Mouse (Mus musculus) layer of hippocampus, adult 2 months (tissue): ENCODE results near the gene Tnni3k. TPM values are rescaled to one million over a fixed set of nuclear protein-coding genes. Genes with fewer than 3 reads are reported as not detected.
"Not testable (repeated sequence)": the region's sequence is repeated elsewhere in the genome, so short reads cannot be mapped to it uniquely, and the experiment has no call there.

Experiments
- DNase-seq, 2 experiments: peaks; one replicate each; pipeline ENCODE4 v3.0.0; 2022; ENCODE audit warnings: low spot score in 2 of 2
- H3K27ac ChIP-seq: fragments of 200-600 bp; 2 replicates; pipeline ENCODE4 v1.8.1; 2022
- H3K4me3 ChIP-seq: fragments of 200-600 bp; 2 replicates; pipeline ENCODE4 v1.8.1; 2022; ENCODE audit warnings: mild to moderate bottlenecking
- CTCF ChIP-seq: fragments of 200-600 bp; conservative IDR thresholded peaks from 2 replicates; pipeline ENCODE4 v1.8.1; 2022; ENCODE audit warnings: antibody characterized with exemption, mild to moderate bottlenecking, moderate library complexity
- total RNA-seq, 2 experiments: library from RNA; stranded (reverse); gene quantifications; 2 replicates each; pipeline ENCODE4 v1.2.3; 2021

Tnni3k gene
- total RNA-seq, 2 experiments from 2014 or later, result 0.17 to 0.31 TPM

DNA sequence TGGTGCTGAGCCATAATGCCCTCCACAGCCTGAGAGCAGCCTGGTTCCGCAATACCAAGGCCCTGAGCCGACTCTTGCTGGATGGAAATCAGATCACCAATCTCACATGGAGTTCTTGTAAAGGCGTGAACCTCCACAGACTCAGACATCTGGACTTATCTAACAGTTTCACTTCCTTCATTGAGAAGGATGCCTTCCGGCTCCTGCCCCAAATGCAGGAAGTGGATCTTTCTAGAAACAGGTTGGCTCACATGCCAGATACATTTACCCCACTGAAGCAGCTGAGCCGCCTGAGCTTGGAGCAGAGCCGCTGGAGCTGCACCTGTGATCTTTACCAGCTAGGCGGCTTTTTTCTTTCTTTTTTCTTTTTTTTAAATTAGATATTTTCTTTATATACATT lies 213.0 kb downstream of the Tnni3k start:
- Histone ChIP-seq H3K4me3 (no peak overlapping the region), H3K27ac (no peak overlapping the region)
- no peak for TF ChIP-seq CTCF
- DNase-seq, result no peak

DNA sequence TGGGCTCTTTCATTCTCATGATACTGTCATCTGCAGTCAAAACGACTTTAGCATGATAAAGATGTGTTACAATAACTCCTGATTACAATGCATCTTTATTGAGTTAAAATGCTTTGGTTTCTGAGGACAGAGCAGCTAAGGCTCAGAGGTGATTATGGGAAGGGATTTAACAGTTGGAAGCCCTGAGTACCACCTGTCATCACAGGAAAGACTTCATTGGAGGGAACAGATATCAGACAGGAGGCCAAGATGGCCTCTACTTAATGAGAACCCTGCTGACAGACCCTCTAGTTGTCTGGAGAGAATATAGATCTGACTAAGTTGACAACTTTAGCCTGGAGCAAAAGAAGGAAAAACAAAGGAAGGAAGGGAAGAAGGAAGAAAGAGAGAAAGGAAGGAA lies 214.1 kb downstream of the Tnni3k start:
- no peak overlapping the region for H3K27ac ChIP-seq
- no peak for DNase-seq

DNA sequence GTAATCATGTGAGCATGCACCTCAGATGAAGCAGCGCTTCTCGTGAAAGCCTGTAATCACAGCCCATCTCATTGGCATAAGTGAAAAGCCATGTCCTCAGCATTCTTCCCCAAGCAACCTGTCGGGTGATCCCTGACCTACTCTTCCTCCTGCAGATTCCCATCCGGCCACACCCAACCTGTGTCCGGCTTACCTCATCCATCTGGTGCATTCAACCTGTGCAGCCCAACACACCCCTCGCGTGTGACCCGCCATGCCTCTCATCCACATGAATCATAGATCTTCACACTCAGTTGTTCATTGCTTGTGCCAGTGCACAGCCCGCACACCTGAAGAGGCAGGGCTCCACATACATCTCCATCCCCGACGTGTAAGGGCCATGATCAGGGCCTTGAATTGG lies 217.3 kb downstream of the Tnni3k start:
- TF ChIP-seq CTCF, result no peak
- Histone ChIP-seq H3K27ac (no peak overlapping the region), H3K4me3 (no peak overlapping the region)
- no peak for DNase-seq

More for the DNA sequence above, 214.1 kb downstream of the Tnni3k start:
- no peak for TF ChIP-seq CTCF
- no peak overlapping the region for H3K4me3 ChIP-seq

DNA sequence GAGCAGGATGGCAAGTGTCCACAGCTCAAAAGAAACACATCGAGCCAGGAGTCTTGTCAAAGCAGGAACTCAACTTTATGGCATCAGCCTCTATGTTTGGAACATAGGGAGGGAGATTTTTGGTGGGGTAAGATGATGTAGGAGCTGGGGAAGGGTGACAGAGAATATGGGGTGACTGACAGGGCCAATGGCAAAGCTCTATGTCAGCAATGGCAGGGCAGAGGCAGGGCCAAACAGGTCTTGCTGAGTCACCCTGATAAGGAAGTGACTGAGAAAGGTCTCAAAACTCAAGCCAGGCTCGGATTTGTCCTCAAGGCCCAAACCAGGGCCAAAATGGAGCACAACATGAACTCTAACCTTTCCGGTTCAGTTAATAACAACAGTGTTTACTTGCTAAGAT lies 219.1 kb downstream of the Tnni3k start:
- no peak overlapping the region for H3K4me3 ChIP-seq
- no peak for DNase-seq
- no peak for TF ChIP-seq CTCF
- H3K27ac ChIP-seq, result no peak overlapping the region

DNA sequence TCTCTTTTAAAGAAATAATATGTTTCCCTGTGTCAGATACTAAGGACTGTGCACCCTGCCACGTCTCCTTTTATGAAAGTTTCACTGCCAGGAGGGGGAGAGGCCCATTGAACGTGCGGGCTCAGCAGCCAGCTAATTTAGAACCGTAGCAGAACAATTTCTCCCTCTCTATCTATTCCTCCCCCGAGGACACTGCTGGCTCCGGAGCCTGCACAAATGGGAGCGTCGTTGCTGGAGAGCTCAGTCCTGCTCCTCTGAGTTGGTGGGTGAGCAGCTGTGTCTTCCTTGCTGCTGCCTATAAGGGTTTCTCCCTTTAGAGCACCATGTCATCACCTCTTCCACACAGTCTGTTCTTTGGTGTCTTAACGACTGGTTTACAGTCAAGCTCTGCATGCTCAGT lies 220.8 kb downstream of the Tnni3k start:
- H3K4me3 ChIP-seq, result no peak overlapping the region
- peak overlapping the region; percentile 61; the same call in 1 of the 2 replicates for H3K27ac ChIP-seq
- peak; percentile 16 to 46 for DNase-seq
- no peak for TF ChIP-seq CTCF

DNA sequence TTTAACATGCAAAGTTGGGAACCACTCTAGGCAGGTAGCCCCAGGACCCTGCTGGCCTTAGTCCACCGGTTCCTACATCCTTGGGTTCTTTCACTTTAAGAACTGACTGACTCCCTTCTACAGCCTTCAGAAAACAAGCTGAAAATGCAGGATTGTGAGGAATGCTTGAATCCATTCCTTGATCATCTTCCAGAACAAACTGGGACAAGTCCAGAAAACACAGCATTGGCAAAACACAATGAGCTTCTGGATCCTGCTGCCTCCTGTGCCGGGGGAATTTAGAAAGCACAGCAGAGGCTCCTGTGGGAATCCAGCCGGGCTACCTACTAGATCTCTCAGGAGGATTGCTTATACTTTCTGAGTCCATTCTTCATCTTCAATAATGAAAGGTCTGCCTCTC lies 229.5 kb downstream of the Tnni3k start:
- Histone ChIP-seq H3K27ac (peak overlapping the region; percentile 64), H3K4me3 (no peak overlapping the region)
- peak; percentile 50 to 65 for DNase-seq
- no peak for TF ChIP-seq CTCF

DNA sequence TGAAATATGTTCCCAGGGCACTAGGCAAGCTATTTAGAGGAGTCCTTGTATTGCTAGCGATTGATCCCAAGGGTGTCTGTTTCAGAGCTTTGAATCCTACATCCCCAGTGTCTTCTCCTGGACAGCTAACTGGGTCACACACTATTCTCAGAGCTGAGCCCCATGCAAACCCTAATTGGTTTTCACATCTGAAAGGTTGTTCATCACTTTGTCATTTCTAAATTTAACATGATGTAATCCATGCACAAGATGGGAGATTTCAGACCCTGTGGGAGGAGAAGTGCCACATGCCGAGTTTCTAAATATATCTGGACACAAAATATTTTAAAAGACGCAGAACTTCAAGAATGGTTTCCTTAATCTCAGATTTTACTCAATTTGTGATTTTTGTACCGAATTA lies 230.5 kb downstream of the Tnni3k start:
- no peak for DNase-seq
- TF ChIP-seq CTCF, result no peak

DNA sequence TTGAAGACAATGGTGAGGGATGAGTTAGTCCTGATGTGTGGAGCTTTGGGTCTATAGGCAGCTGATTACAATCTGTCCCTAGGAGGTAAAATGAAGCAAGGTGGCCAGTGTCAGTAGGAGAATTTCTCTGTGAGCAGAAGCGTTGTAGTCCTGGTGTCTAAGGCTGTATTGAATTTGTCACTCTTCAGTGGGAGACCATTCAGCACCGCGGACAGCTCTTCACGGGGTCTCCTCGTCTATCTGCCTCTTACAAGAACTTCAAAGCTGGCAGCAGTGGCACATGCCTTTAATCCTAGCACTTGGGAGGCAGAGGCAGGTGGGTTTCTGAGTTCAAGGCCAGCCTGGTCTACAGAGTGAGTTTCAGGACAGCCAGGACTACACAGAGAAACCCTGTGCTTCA lies 235.5 kb downstream of the Tnni3k start:
- not testable (repeated sequence) for H3K27ac ChIP-seq, H3K4me3 ChIP-seq, DNase-seq

More for the DNA sequence above, 230.5 kb downstream of the Tnni3k start:
- Histone ChIP-seq H3K4me3 (no peak overlapping the region), H3K27ac (peak overlapping the region; percentile 64)

DNA sequence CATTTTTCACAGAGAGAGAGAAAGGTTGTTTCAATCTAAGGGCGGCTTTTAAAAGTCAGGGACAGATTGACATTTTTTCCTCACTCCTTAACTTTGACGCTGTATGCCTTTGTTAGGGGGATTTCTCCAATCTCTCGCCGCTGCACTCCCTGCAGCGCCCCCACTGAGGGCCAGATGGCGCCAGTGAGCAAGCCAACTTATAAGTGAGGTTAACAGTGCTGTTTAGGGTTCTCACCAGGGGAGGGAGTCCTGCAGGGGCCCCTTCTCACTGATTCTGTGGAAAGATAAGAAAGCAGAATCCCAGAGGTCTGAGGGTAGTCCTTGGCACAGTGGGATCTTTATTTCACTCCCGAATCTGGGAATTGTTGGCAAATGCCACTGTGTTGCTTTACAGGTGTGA lies 237.5 kb downstream of the Tnni3k start:
- H3K4me3 ChIP-seq, result peak overlapping the region; percentile 30
- peak overlapping the region; percentile 92 for H3K27ac ChIP-seq
- TF ChIP-seq CTCF, result peak; percentile 99

DNA sequence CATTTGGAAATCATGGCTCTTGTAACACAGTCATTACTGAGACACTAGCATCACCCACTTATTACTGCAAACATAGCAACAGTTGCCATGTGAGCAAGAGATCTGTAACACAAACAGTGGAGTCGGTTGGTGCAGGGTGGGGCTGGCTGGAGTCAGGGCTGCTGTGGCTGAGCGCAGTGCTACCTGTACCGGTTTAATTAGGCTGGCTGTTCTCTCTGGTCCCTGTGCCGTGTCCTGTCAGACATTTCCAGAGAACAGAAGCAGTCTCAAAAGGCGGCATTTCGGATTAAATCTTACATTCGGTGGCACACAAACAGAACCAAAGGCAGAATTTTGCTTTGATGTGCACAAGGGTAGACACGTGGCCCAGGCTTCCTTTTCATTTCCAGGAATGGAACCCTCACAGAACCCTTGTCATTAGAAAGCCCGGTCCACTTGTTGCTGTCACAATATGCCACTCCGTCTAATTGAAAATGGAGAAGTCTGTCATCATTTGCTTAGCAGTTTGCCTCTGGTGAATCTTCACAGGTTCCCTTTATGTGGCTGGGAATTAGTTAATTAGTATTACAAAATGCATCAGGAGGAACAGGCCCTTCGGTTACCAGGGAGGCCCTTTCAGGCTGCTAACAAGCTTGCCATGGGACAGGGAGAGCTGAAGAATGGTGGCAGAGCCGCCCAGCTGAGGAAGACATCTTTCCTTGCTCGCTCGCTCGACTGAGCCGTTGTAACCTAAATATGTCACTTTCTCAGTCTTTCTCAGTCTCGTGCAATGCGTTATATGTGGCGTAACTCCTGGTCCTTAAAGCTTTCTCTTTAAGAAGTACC lies 238.2 kb downstream of the Tnni3k start:
- peak; percentile 51 to 75 for DNase-seq
- Histone ChIP-seq H3K4me3 (peak overlapping the region; percentile 30), H3K27ac (peak overlapping the region; percentile 92)
- TF ChIP-seq CTCF, result no peak

More for the DNA sequence above, 237.5 kb downstream of the Tnni3k start:
- DNase-seq, result peak; percentile 65 to 84

DNA sequence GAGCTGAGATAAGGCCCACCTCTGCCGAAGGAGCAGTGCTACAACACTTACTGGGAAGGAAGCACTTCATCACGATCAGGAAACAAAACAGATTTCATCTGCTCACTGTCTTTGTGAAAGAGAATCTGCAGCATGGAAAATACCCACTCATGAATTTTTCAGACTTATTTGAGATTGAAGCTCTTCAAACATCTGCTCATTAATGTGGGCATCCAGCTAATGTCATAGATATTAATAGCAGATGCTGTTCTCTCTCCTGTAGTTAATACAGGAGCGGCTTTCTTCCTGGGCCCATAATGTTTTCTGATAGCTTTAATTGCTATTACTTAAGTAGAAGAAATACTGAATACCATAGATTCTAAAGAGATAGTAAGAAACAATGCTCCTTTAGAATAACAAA lies 239.0 kb downstream of the Tnni3k start:
- no peak for TF ChIP-seq CTCF
- Histone ChIP-seq H3K27ac (peak overlapping the region; percentile 92), H3K4me3 (no peak overlapping the region)
- no peak for DNase-seq

DNA sequence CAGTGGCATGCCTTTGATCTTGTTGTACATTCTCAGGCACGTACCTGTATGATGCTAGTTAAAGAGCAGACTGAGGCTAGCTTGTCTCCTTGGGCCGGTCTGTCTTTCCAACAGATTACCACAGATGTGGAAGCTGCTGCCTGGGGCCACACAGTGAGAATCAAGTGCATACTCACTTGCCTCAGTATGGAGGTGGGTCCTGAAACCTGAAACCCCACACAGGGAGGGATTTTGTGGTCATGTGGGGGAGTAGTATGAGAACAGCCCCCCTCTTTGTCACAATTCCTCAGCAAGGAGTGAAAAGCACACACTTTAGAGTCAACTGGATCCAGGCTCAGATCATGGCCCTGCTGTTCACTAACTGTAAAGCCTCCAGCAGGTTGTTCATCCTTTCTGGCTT lies 239.6 kb downstream of the Tnni3k start:
- DNase-seq, result no peak
- Histone ChIP-seq H3K4me3 (no peak overlapping the region), H3K27ac (peak overlapping the region; percentile 92)
- TF ChIP-seq CTCF, result no peak

DNA sequence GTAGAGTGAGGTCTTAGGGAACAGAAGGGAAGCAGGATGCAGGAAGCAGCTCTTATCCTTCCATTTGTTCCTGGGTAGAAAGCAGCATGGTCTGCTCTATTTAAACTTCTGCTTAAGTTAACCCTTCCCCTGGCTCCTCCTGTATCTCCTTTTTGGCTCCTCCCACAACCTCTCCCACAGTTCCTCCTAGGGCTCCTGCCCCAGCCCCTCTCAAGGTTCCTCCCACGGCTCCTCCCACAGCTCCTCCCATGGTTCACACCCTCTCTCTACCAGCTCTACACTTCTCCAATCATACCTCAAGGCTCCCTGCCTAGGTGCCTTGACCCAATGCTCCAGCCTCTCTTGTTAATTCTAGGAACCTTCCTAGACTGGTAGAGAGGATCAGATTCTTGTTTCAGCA lies 242.3 kb downstream of the Tnni3k start:
- no peak for TF ChIP-seq CTCF
- H3K4me3 ChIP-seq, result no peak overlapping the region
- H3K27ac ChIP-seq, result no peak overlapping the region
- no peak for DNase-seq

DNA sequence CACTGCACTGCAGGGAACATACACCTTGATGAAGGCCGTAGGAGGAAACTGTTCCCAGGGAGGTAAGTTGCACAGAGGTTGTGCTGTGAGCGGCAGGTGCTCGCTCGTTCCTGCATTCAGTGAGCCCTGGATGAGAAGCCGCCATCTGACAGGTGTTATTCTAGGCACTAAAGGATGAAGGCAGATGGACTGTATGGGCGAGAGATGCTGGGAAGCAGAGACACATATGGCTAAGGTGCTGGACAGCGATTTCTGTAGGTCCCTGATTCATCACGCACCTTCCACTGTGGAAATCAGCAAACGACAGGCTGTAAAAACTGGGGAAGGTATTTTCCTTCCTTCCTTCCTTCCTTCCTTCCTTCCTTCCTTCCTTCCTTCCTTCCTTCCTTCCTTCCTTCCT lies 243.4 kb downstream of the Tnni3k start:
- no peak for DNase-seq
- Histone ChIP-seq H3K4me3 (no peak overlapping the region), H3K27ac (peak overlapping the region; percentile 59; the same call in 1 of the 2 replicates)
- TF ChIP-seq CTCF, result no peak
